Mouse (Mus musculus): Measurements from ENCODE around the gene 1700016H13Rik.

DNA sequence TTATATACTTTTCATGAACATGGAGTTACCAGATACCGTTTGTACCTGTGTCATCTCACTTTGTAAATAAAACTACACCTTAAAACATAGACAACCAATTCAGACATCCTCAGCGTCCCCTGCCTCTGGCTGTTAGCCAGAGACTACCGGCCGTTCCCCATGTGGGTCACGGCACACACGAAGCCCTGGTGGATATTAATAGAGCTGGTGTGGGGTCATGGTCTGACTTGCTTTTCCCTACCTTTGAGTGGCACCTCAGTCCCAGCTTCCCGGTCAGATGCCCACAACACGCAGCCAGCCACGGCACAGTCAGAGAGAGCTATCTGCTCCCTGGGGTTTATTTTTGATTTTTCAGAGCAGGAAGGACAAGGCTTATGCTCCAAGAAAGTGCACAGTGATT, 57.5 kb downstream of the 1700016H13Rik start:
- no peak for TF ChIP-seq CTCF (IDR thresholded peaks at IDR 0.05)
- no peak for TF ChIP-seq EP300 (IDR thresholded peaks at IDR 0.05)
